Mouse (Mus musculus) C2C12 (cell line): ENCODE results near the gene Nol4l. TPM values are rescaled to one million over a fixed set of nuclear protein-coding genes. Genes with fewer than 3 reads are reported as not detected.

Experiments
- H3K27me3 ChIP-seq: one replicate; pipeline ENCODE4 v1.6.1; 2011; ENCODE audit not compliant: control insufficient read depth, insufficient read depth, insufficient read length
- H3K36me3 ChIP-seq: one replicate; pipeline ENCODE4 v1.6.1; 2011; ENCODE audit not compliant: control insufficient read depth, insufficient read depth
- H3K4me3 ChIP-seq: one replicate; pipeline ENCODE4 v1.5.1; 2011; ENCODE audit warnings: mild to moderate bottlenecking, control low read depth; ENCODE audit not compliant: poor library complexity, insufficient read depth, severe bottlenecking
- H3K79me2 ChIP-seq: one replicate; pipeline ENCODE4 v1.6.1; 2011; ENCODE audit not compliant: control insufficient read depth, insufficient read depth
- H3K79me3 ChIP-seq: one replicate; pipeline ENCODE4 v1.6.1; 2011; ENCODE audit warnings: low read depth, control low read depth
- H3ac ChIP-seq: one replicate; pipeline ENCODE3; 2011; ENCODE audit warnings: low read depth; ENCODE audit not compliant: control insufficient read depth, insufficient read length
- CEBPB ChIP-seq: IDR thresholded peaks from one replicate; pipeline ENCODE4 v1.6.1; 2011; ENCODE audit warnings: low read depth, mild to moderate bottlenecking, control low read depth, moderate library complexity
- CTCF ChIP-seq: IDR thresholded peaks from one replicate; pipeline ENCODE4 v1.5.1; 2011; ENCODE audit not compliant: control insufficient read depth, insufficient read depth, insufficient read length
- FOSL1 ChIP-seq: IDR thresholded peaks from one replicate; pipeline ENCODE4 v1.8.0; 2011; ENCODE audit warnings: mild to moderate bottlenecking, low read length; ENCODE audit not compliant: poor library complexity, insufficient read depth, severe bottlenecking
- MAX ChIP-seq: IDR thresholded peaks from one replicate; pipeline ENCODE4 v1.6.1; 2011; ENCODE audit warnings: mild to moderate bottlenecking, control low read depth
- MYOD1 ChIP-seq: IDR thresholded peaks from one replicate; pipeline ENCODE4 v1.6.1; 2011; ENCODE audit warnings: low read depth; ENCODE audit not compliant: control insufficient read depth, insufficient read length
- MYOG ChIP-seq: IDR thresholded peaks from one replicate; pipeline ENCODE4 v1.6.1; 2011; ENCODE audit not compliant: control insufficient read depth, insufficient read length; ENCODE audit errors: extremely low read depth
- USF1 ChIP-seq: IDR thresholded peaks from one replicate; pipeline ENCODE4 v1.6.1; 2011; ENCODE audit warnings: low read depth, mild to moderate bottlenecking, control low read depth, moderate library complexity
- polyA plus RNA-seq: library from polyadenylated mRNA; unstranded; fragments of >200 nt; fragmentation: generic; extraction: Trizol; gene quantifications from one replicate; pipeline ENCODE4 v1.2.1, GENCODE M21; 2012; ENCODE audit warnings: missing spikeins

Nol4l gene
- polyA plus RNA-seq, 1 experiment, result 0.42 TPM

DNA sequence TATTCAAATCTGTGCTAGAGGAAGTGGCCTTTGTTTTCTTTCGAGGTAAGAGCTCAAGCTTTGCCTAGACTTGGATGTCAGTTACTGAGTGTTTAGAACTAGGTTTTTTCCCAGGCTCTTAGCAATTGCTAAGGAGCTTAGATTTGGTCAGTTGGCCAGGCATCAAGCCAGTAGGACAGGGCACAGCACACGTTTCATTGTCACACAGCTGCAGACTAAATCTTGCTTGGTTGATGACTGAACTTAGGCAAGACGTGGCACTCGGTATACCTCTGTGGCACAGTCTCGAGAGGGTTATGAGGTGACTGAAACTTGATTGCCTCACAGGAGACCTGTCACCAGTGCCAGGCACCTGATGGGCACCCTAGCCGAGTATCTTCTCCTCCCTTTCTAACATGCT lies 122.9 kb downstream of the Nol4l start:
- H3K4me3 ChIP-seq, result no peak overlapping the region
- no peak overlapping the region for H3ac ChIP-seq
- H3K79me3 ChIP-seq, result no peaks in the 10 kb centered on the region
- H3K36me3 ChIP-seq, result peaks cover 7% of the 10 kb centered on the region
- no peaks in the 10 kb centered on the region for H3K27me3 ChIP-seq
- no peak for TF ChIP-seq CTCF
- TF ChIP-seq MYOD1, result no peak
- no peak for TF ChIP-seq USF1
- no peak for TF ChIP-seq MAX
- TF ChIP-seq FOSL1, result no peak
- TF ChIP-seq CEBPB, result no peak
- TF ChIP-seq MYOG, result no peak
- H3K79me2 ChIP-seq, result no peaks in the 10 kb centered on the region

DNA sequence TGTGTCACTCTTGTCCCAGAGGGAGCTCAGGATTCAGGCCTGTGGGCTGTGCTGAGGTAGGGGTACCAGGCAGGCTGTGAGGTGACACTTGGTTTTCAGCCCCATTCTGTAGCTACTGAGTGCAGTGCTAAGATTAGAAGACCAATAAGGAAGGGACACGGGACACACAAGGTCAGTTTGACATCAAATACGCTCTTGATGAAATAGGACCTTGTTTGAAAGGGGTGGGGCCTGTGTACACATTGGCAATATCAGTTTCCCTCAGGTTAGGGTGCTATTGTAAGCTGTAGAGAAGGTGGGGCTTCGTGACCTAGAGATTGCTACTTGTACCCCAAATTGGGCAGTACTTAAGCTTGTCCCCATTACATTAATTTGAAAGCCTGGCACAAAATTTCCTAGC lies 124.9 kb downstream of the Nol4l start:
- H3K36me3 ChIP-seq, result peaks cover 27% of the 10 kb centered on the region

DNA sequence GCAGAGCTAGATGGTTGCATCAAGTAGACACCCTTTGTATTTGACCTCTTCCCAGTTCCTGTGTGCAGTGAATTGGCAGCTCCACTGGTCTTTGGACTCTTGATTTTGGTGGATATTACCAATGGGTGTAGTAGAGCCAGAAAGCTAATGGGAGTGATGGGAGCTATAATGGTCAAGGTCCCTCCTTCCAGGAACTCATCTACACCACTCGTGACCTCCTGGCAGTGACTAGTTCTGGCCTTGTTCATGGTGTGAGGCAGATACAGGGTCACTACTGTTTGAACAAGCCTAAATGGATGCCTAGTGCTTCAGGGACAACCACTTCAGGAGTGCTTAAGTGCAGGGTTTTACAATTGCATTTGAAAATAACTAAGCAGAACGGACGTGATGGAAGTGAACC lies 125.7 kb downstream of the Nol4l start:
- TF ChIP-seq MAX, result no peak
- no peak for TF ChIP-seq USF1
- no peak for TF ChIP-seq FOSL1
- no peak for TF ChIP-seq CEBPB
- no peak overlapping the region for H3K4me3 ChIP-seq
- peaks cover 36% of the 10 kb centered on the region for H3K36me3 ChIP-seq
- no peaks in the 10 kb centered on the region for H3K79me3 ChIP-seq
- no peaks in the 10 kb centered on the region for H3K79me2 ChIP-seq
- H3ac ChIP-seq, result no peak overlapping the region
- no peaks in the 10 kb centered on the region for H3K27me3 ChIP-seq

More for the DNA sequence above, 124.9 kb downstream of the Nol4l start:
- no peaks in the 10 kb centered on the region for H3K79me2 ChIP-seq
- no peaks in the 10 kb centered on the region for H3K27me3 ChIP-seq
- no peak overlapping the region for H3ac ChIP-seq
- no peaks in the 10 kb centered on the region for H3K79me3 ChIP-seq
- no peak for TF ChIP-seq MYOG
- TF ChIP-seq MAX, result no peak
- no peak for TF ChIP-seq USF1
- no peak for TF ChIP-seq FOSL1
- TF ChIP-seq MYOD1, result no peak
- no peak for TF ChIP-seq CEBPB
- no peak for TF ChIP-seq CTCF
- H3K4me3 ChIP-seq, result no peak overlapping the region

DNA sequence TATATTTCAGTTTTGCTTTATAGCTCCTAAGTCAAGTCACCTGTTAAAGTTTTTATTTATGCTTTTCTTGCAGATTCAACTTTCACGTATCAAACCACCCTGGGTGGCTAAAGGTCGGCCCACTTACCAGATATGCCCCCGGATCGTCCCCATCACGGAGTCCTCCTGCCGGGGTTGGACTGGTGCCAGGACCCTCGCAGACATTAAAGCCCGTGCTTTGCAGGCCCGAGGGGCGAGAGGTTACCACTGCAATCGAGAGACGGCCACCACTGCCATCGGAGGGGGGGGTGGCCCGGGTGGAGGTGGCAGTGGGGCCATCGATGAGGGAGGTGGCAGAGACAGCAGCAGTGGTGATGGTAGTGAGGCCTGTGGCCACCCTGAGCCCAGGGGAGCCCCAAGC lies 130.6 kb downstream of the Nol4l start:
- no peak for TF ChIP-seq CEBPB
- no peak for TF ChIP-seq CTCF
- no peak for TF ChIP-seq MYOD1
- TF ChIP-seq USF1, result no peak
- no peak for TF ChIP-seq MAX
- TF ChIP-seq MYOG, result no peak
- no peak for TF ChIP-seq FOSL1
- Histone ChIP-seq H3K36me3 (peaks cover 85% of the 10 kb centered on the region), H3ac (no peak overlapping the region), H3K79me3 (peaks cover 1% of the 10 kb centered on the region), H3K27me3 (no peaks in the 10 kb centered on the region), H3K4me3 (no peak overlapping the region), H3K79me2 (no peaks in the 10 kb centered on the region)

GRCm38 (mm10) chr2:153397790-153398515 lies 131.8 kb downstream of the Nol4l start:
- Histone ChIP-seq H3K79me3 (peaks cover 1% of the 10 kb centered on the region), H3K36me3 (peaks cover 96% of the 10 kb centered on the region), H3K27me3 (no peaks in the 10 kb centered on the region), H3K79me2 (no peaks in the 10 kb centered on the region), H3ac (no peak overlapping the region), H3K4me3 (no peak overlapping the region)
- no peak for TF ChIP-seq MYOD1
- no peak for TF ChIP-seq USF1
- no peak for TF ChIP-seq MYOG
- TF ChIP-seq CEBPB, result no peak
- TF ChIP-seq CTCF, result no peak
- no peak for TF ChIP-seq FOSL1
- no peak for TF ChIP-seq MAX

- Histone ChIP-seq H3K79me3 (peaks cover 11% of the 10 kb centered on the region), H3K4me3 (no peak overlapping the region), H3K36me3 (peaks cover 83% of the 10 kb centered on the region), H3ac (no peak overlapping the region), H3K27me3 (no peaks in the 10 kb centered on the region), H3K79me2 (peaks cover 28% of the 10 kb centered on the region)
- TF ChIP-seq MYOG, result no peak
- TF ChIP-seq CTCF, result no peak
- TF ChIP-seq CEBPB, result no peak
Measured at GRCm38 (mm10) chr2:153393045-153393444, 136.7 kb downstream of the Nol4l start.
